Mouse (Mus musculus) bone marrow macrophage, adult 2 months (primary cell): ENCODE results near the gene Gm20388.

ENCODE experiments used
- CTCF ChIP-seq: IDR thresholded peaks from 2 replicates; pipeline ENCODE4 v1.5.1; 2012; ENCODE audit warnings: low read depth, mild to moderate bottlenecking, low read length, moderate library complexity
- POLR2A ChIP-seq: IDR thresholded peaks from 2 replicates; pipeline ENCODE4 v1.6.1; 2012; ENCODE audit warnings: mild to moderate bottlenecking, low read depth, low read length, borderline replicate concordance

GRCm38 (mm10) chr8:123202288-123202687 lies 3291.6 kb downstream of the Gm20388 start:
- TF ChIP-seq CTCF (peak; percentile 55), POLR2A (no peak)
